Mouse (Mus musculus) intestine, postnatal 0 days (tissue): Measurements from ENCODE around the gene Nalcn. TPM values are rescaled to one million over a fixed set of nuclear protein-coding genes. Genes with fewer than 3 reads are reported as not detected.
A peak's percentile ranks its signal among the peaks of the same experiment; 100 is the strongest.
"Not testable (repeated sequence)": the region's sequence is repeated elsewhere in the genome, so short reads cannot be mapped to it uniquely, and the experiment has no call there.

Experiments used
- ATAC-seq: fragments of 200-750 bp; cut with Nextera tagmentation; 2 replicates; pipeline ENCODE4 v1.8.0; 2017; ENCODE audit warnings: mild to moderate bottlenecking, moderate TSS enrichment, moderate library complexity
- H3K27ac ChIP-seq: fragments of 300-500 bp; sonication (generic); 2 replicates; pipeline ENCODE4 v1.5.1; 2014; ENCODE audit warnings: mild to moderate bottlenecking, low read depth, low read length, moderate library complexity
- H3K27me3 ChIP-seq: fragments of 300-500 bp; sonication (generic); replicated peaks from 2 replicates; pipeline ENCODE4 v1.6.1; 2014; ENCODE audit warnings: low read length, mixed read lengths; ENCODE audit not compliant: control insufficient read depth, insufficient read depth
- H3K36me3 ChIP-seq: fragments of 300-500 bp; sonication (generic); 2 replicates; pipeline ENCODE4 v1.6.1; 2014; ENCODE audit warnings: mild to moderate bottlenecking, moderate library complexity; ENCODE audit not compliant: control insufficient read depth, insufficient read depth
- H3K4me1 ChIP-seq: fragments of 300-500 bp; sonication (generic); replicated peaks from 2 replicates; pipeline ENCODE4 v1.6.1; 2014; ENCODE audit warnings: antibody characterized with exemption, low read length, mixed read lengths; ENCODE audit not compliant: control insufficient read depth, insufficient read depth
- H3K4me2 ChIP-seq: fragments of 300-500 bp; sonication (generic); replicated peaks from 2 replicates; pipeline ENCODE4 v1.6.1; 2014; ENCODE audit warnings: low read depth, mild to moderate bottlenecking, moderate library complexity
- H3K4me3 ChIP-seq: fragments of 300-500 bp; sonication (generic); 2 replicates; pipeline ENCODE4 v1.5.1; 2014; ENCODE audit warnings: low read depth, low read length
- H3K9ac ChIP-seq: fragments of 300-500 bp; sonication (generic); 2 replicates; pipeline ENCODE4 v1.6.1; 2014; ENCODE audit warnings: mild to moderate bottlenecking, low read depth, low read length
- H3K9me3 ChIP-seq: fragments of 300-500 bp; sonication (generic); 2 replicates; pipeline ENCODE4 v1.6.1; 2016; ENCODE audit warnings: mixed run types; ENCODE audit not compliant: control insufficient read depth
- CTCF ChIP-seq: sonication (generic); IDR thresholded peaks from 2 replicates; pipeline ENCODE4 v1.5.1; 2016; ENCODE audit warnings: low read depth, mild to moderate bottlenecking, control low read depth, antibody characterized with exemption, moderate library complexity
- WGBS: fragments of 180-500 bp; shearing (Covaris S2); extraction: QIAGEN DNeasy Blood & Tissue Kit; methylation state at CpG from one replicate; pipeline ENCODE4 v1.1.7; 2014; 5-methylcytosine and 5-hydroxymethylcytosine counted together
- polyA plus RNA-seq: library from polyadenylated mRNA; unstranded; fragments of >200 nt; fragmentation: Nextera tagmentation; extraction: Ambion mirVana; gene quantifications from 2 replicates; pipeline ENCODE4 v1.2.1, GENCODE M21; 2015

Nalcn gene
- polyA plus RNA-seq, result 0.20 and 0.38 TPM in 2 replicates

DNA sequence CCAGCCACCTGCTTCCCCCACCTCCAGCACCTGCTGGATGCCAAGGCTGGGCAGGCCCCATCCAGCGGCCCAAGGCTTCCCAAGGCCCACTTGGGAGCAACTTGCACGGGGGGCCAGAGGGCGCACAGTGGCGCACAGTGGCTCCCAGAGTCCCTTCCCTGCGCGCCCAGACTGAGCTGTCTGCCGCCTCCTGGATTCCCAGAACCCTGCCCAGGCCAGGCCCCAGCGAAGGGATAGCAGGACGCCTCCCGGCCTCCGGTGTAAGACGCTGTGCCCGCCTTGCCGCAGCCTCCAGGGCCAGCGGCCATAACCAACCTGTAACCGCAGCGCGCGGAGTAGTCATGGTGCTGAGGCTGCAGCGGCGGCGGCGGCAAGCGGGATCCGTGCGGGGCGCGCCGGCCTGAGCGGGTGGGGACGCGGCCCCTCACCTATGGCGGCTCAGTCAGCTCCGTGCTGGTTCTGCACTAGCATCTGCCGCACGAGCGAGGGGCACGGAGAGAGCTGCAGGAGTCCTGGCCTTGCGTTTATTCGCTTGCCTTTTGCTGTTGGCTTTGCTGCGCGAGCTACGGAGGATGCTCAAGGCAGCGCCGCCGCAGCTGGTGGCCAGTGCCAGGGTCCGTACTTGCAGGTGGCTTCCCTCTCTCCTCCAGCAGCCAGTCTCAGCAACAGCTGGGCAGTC is at the start of gene Nalcn:
Gene Nalcn (minus strand): TSS at position 644 of the 679 bp plus-strand sequence.
- ATAC-seq, result no peak
- Histone ChIP-seq H3K36me3 (no peaks in the 10 kb centered on the region), H3K4me3 (peak within 1 kb of the TSS; percentile 21), H3K27me3 (peaks cover 11% of the 10 kb centered on the region; the same call in 1 of the 2 replicates), H3K9ac (no peak within 1 kb of the TSS), H3K27ac (no peak within 1 kb of the TSS), H3K4me1 (no peaks in the 10 kb centered on the region), H3K4me2 (peak within 1 kb of the TSS; percentile 59), H3K9me3 (no peaks in the 10 kb centered on the region)
- WGBS, result 2% methylated on average over 47 of the region's 47 CpGs
- TF ChIP-seq CTCF, result no peak

DNA sequence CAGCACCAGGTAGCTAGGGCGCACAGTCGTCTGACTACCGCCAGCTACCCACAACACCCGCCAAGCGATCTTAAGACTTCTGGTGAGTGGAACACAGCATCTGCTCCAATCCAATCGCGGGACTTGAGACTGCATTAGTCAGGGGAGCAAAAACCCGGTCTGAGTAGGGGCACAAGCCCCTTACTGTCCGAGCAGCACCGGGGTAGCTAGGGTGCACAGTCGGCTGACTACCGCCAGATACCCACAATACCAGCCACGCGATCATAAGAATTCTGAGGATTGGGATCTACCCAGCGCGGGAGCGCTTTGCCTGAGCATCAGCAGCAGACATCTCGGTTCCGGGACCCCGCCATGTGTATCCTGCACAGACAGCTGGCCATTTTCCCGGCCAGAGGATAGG is 44.1 kb upstream of the Nalcn start:
- H3K27ac ChIP-seq, H3K36me3 ChIP-seq, H3K9ac ChIP-seq, H3K27me3 ChIP-seq, H3K4me2 ChIP-seq, H3K4me3 ChIP-seq, H3K9me3 ChIP-seq, H3K4me1 ChIP-seq, ATAC-seq: not testable (repeated sequence)
- WGBS, result 77% methylated on average over 21 of the region's 21 CpGs

DNA sequence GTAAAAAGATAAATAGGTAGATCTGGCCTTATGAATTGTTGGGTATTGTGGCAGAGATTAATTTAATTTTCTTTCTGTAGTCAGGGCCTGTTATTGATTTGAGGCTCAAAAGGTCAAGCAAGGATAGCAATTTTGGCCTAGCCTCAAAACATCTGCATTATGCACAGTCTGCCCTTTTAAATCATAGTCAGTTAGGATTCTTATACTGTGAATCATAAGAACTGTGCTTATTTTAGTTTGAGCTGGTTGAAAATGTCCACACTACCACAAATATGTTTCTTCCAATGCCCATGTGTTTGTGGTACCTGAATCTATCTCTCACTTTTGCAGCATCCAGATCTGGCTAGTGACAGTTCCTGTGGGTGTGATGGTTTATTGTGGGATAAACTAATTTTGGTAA is 37.5 kb upstream of the Nalcn start:
- Histone ChIP-seq H3K9me3 (no peaks in the 10 kb centered on the region), H3K4me1 (no peaks in the 10 kb centered on the region), H3K4me2 (no peak overlapping the region), H3K4me3 (no peak overlapping the region), H3K36me3 (no peaks in the 10 kb centered on the region), H3K9ac (no peak overlapping the region), H3K27ac (no peak overlapping the region), H3K27me3 (no peaks in the 10 kb centered on the region)
- no peak for TF ChIP-seq CTCF
- ATAC-seq, result no peak

DNA sequence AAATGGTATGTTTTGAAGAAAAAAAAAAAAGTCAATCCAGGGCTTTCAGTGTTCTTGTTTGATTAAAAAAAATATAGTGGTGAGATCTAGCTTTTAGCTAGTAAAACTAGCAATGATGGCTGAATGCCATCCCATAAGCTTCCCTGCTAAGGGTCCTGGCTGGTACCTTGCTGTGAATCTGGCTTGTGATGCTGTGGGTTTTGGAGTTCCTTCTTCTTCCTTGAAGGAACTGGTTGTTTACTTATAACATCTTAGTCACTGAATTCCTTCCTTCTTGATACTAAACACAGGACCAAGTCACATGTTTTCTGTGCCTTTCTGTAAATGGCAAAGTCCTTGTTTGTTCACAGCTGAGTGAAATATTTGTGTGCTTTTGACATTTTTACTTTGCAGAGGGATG is 36.3 kb upstream of the Nalcn start:
- H3K27me3 ChIP-seq, result no peaks in the 10 kb centered on the region
- no peak for TF ChIP-seq CTCF
- no peaks in the 10 kb centered on the region for H3K36me3 ChIP-seq
- no peak overlapping the region for H3K27ac ChIP-seq
- H3K4me3 ChIP-seq, result no peak overlapping the region
- no peak overlapping the region for H3K4me2 ChIP-seq
- ATAC-seq, result no peak
- H3K4me1 ChIP-seq, result no peaks in the 10 kb centered on the region
- H3K9me3 ChIP-seq, result no peaks in the 10 kb centered on the region
- no peak overlapping the region for H3K9ac ChIP-seq

DNA sequence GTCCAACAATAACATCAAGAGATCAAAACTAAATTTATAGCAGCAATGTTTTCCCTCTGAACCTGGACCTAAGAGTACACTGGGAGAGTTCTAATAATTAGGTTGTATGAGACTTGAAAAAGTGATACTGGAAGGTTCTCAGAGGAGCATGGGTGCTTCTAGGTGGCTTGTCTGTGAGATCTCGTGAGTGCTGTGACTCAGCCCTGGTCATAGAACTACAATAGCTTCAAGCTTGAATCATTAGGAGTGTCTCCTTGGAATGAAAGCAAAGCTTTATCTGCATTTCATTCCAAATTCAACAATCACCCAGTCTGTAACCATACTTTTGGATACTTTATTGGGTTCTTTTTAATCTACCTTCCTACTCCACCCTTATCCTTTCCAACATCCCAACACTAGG is 35.4 kb upstream of the Nalcn start:
- no peak for ATAC-seq

DNA sequence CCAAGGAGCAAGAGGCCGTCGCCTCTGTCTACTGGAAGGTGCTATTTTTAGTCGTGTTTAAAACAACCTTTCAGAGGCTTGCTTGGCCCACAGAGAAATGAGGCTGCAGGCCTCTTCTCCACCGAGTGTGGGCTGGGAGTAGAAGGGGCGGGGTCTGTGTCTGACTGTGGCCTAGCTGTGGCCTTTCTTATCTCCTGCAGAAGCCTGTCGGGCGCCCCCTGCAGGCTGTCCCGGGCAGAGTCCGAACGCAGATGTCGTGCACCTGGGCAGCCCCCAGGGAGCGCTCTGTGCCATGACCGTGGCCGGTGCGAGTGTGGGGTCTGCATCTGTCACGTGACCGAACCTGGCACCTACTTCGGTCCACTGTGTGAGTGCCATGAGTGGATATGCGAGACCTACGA is 34.1 kb upstream of the Nalcn start:
- Histone ChIP-seq H3K4me2 (no peak overlapping the region), H3K9ac (no peak overlapping the region), H3K4me1 (no peaks in the 10 kb centered on the region), H3K27ac (no peak overlapping the region), H3K4me3 (no peak overlapping the region), H3K27me3 (no peaks in the 10 kb centered on the region), H3K9me3 (no peaks in the 10 kb centered on the region), H3K36me3 (no peaks in the 10 kb centered on the region)
- 22% methylated on average over 20 of the region's 20 CpGs for WGBS
- TF ChIP-seq CTCF, result peak; percentile 59
- ATAC-seq, result no peak

More for the DNA sequence above, 35.4 kb upstream of the Nalcn start:
- Histone ChIP-seq H3K4me3 (no peak overlapping the region), H3K36me3 (no peaks in the 10 kb centered on the region), H3K4me1 (no peaks in the 10 kb centered on the region), H3K4me2 (no peak overlapping the region), H3K9ac (no peak overlapping the region), H3K27ac (no peak overlapping the region), H3K9me3 (no peaks in the 10 kb centered on the region), H3K27me3 (no peaks in the 10 kb centered on the region)
- 79% methylated on average over 1 of the region's 1 CpGs for WGBS
- TF ChIP-seq CTCF, result no peak
